Mouse (Mus musculus) heart, embryonic 14.5 days (tissue): ENCODE measurements around the gene Sidt1. TPM values are rescaled to one million over a fixed set of nuclear protein-coding genes. Genes with fewer than 3 reads are reported as not detected.

ENCODE experiments used
- ATAC-seq: fragments of 200-750 bp; cut with Nextera tagmentation; 2 replicates; pipeline ENCODE4 v1.8.0; 2017; ENCODE audit warnings: low read depth, moderate TSS enrichment; ENCODE audit not compliant: insufficient number of reproducible peaks, insufficient read depth, low FRiP score
- H3K27ac ChIP-seq, 2 experiments: fragments of 200-500 bp in 1 of 2; fragments of 300-500 bp in 1 of 2; sonication (generic) in 1 of 2; replicated peaks in 1 of 2; 2 replicates each; pipeline ENCODE4 v1.5.1; 2012 to 2014; ENCODE audit warnings: low read depth in 2 of 2, low read length in 2 of 2, control low read depth in 1 of 2, mild to moderate bottlenecking in 1 of 2, mixed read lengths in 1 of 2; ENCODE audit not compliant: control insufficient read depth in 1 of 2, insufficient read depth in 1 of 2
- H3K27me3 ChIP-seq: fragments of 300-500 bp; sonication (generic); 2 replicates; pipeline ENCODE4 v1.6.1; 2014; ENCODE audit warnings: mild to moderate bottlenecking, low read length, control low read depth; ENCODE audit not compliant: control insufficient read depth, insufficient read depth
- H3K36me3 ChIP-seq: fragments of 300-500 bp; sonication (generic); 2 replicates; pipeline ENCODE4 v1.6.1; 2014; ENCODE audit warnings: mild to moderate bottlenecking, control low read depth, low read length, mixed read lengths; ENCODE audit not compliant: control insufficient read depth, insufficient read depth
- H3K4me1 ChIP-seq, 2 experiments: fragments of 200-500 bp in 1 of 2; fragments of 300-500 bp in 1 of 2; sonication (generic) in 1 of 2; 2 replicates each; pipeline ENCODE4 v1.6.1; 2012 to 2014; ENCODE audit warnings: low read length in 2 of 2, control low read depth in 1 of 2, mixed read lengths in 1 of 2; ENCODE audit not compliant: control insufficient read depth in 2 of 2, insufficient read depth in 2 of 2
- H3K4me2 ChIP-seq: fragments of 300-500 bp; sonication (generic); 2 replicates; pipeline ENCODE4 v1.6.1; 2014; ENCODE audit warnings: mild to moderate bottlenecking, low read length
- H3K4me3 ChIP-seq, 2 experiments: fragments of 200-500 bp in 1 of 2; fragments of 300-500 bp in 1 of 2; sonication (generic) in 1 of 2; 2 replicates each; pipeline ENCODE4 v1.5.1; 2012 to 2014; ENCODE audit warnings: low read length in 2 of 2, mild to moderate bottlenecking in 2 of 2, control low read depth in 1 of 2, low read depth in 1 of 2, moderate library complexity in 1 of 2; ENCODE audit not compliant: control insufficient read depth in 1 of 2, insufficient read depth in 1 of 2
- H3K9ac ChIP-seq: fragments of 300-500 bp; sonication (generic); 2 replicates; pipeline ENCODE4 v1.6.1; 2014; ENCODE audit warnings: mild to moderate bottlenecking, low read length
- H3K9me3 ChIP-seq: fragments of 300-500 bp; sonication (generic); 2 replicates; pipeline ENCODE4 v1.6.1; 2016; ENCODE audit warnings: low read length, control low read depth; ENCODE audit not compliant: control insufficient read depth
- WGBS: fragments of 180-500 bp; shearing (Covaris S2); extraction: QIAGEN DNeasy Blood & Tissue Kit; methylation state at CpG from one replicate; pipeline ENCODE4 v1.1.7; 2014; 5-methylcytosine and 5-hydroxymethylcytosine counted together
- polyA plus RNA-seq: library from polyadenylated mRNA; unstranded; fragments of >200 nt; fragmentation: Nextera tagmentation; extraction: Ambion mirVana; gene quantifications from 2 replicates; pipeline ENCODE4 v1.2.1, GENCODE M21; 2014

The Sidt1 gene
- polyA plus RNA-seq, 1 experiment from 2014 or later = not detected

DNA sequence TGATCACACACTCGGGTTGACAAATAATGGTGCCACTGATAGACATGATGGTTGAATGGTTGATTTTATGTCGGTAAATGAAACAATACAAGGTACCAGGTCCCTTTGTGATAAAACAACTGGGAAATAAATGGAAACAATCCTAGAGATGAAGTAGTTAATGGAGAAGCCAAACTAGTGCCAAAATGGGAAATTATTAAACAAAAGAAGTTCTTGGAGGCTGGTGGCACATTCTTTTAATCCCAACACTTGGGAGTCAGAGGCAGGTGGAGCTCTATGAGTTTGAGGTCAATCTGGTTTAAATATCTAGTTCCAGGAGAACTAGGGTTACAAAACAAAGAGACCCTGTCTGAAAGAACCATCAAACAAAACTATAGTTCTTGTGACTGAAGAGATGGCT lies 68.1 kb downstream of the Sidt1 start:
- Histone ChIP-seq H3K4me3 (no peak overlapping the region), H3K9me3 (no peaks in the 10 kb centered on the region), H3K36me3 (no peaks in the 10 kb centered on the region), H3K27ac (no peak overlapping the region), H3K27me3 (no peaks in the 10 kb centered on the region), H3K4me1 (no peaks in the 10 kb centered on the region), H3K4me2 (no peak overlapping the region), H3K9ac (no peak overlapping the region)
- 77% methylated on average over 2 of the region's 2 CpGs for WGBS
- no peak for ATAC-seq

DNA sequence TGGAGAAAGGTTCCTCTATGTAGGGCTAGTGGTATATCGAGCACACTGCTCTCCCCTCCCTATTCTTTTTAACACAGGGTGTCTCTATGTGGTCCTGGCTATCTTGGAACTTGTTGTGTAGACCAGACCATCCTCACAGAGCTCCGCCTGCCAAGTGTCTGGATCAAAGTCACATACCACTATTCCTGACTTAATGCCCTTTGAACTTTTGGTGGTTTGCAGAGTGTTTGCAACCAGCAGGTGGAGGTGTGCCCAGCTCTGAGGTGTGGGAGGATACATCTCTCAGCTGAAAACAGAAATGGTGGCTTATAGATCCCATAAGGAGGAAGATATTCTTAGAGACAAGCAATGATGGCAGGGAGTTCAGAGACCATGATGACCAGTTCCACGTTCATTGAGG lies 75.5 kb downstream of the Sidt1 start:
- Histone ChIP-seq H3K27me3 (no peaks in the 10 kb centered on the region), H3K9ac (no peak overlapping the region), H3K4me1 (peaks cover 0 to 7% of the 10 kb centered on the region in 2 experiments; a peak in 2 of 4 replicates), H3K27ac (no peak overlapping the region), H3K4me3 (no peak overlapping the region), H3K4me2 (no peak overlapping the region), H3K9me3 (no peaks in the 10 kb centered on the region), H3K36me3 (no peaks in the 10 kb centered on the region)
- ATAC-seq = no peak
- WGBS = 83% methylated on average over 3 of the region's 3 CpGs

DNA sequence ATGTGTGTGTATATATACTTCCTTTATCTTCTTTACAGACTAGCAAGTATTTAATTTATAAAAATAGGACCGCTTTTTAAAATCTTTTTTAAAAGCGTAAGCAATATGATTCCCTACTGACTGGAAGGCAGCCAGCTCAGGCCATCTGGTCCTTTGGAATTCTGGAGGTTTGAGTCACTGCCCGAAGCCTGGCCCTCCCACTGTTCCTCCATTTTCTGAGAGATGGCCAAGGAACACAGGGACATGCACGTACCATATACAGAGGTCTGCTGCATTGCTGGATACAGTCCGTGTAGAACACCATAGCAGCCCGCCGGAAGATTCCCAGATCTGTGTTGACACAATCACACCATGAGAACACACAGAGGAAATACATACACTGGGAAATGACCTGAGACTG lies 78.3 kb downstream of the Sidt1 start:
- peak; percentile 61; the same call in 1 of the 2 replicates for ATAC-seq
- H3K4me3 ChIP-seq = no peak overlapping the region
- no peaks in the 10 kb centered on the region for H3K27me3 ChIP-seq
- H3K9me3 ChIP-seq = no peaks in the 10 kb centered on the region
- H3K9ac ChIP-seq = no peak overlapping the region
- 61% methylated on average over 7 of the region's 7 CpGs for WGBS
- no peak overlapping the region for H3K4me2 ChIP-seq
- no peaks in the 10 kb centered on the region for H3K36me3 ChIP-seq
- peaks cover 0 to 7% of the 10 kb centered on the region in 2 experiments; a peak in 2 of 4 replicates for H3K4me1 ChIP-seq
- no peak overlapping the region for H3K27ac ChIP-seq

DNA sequence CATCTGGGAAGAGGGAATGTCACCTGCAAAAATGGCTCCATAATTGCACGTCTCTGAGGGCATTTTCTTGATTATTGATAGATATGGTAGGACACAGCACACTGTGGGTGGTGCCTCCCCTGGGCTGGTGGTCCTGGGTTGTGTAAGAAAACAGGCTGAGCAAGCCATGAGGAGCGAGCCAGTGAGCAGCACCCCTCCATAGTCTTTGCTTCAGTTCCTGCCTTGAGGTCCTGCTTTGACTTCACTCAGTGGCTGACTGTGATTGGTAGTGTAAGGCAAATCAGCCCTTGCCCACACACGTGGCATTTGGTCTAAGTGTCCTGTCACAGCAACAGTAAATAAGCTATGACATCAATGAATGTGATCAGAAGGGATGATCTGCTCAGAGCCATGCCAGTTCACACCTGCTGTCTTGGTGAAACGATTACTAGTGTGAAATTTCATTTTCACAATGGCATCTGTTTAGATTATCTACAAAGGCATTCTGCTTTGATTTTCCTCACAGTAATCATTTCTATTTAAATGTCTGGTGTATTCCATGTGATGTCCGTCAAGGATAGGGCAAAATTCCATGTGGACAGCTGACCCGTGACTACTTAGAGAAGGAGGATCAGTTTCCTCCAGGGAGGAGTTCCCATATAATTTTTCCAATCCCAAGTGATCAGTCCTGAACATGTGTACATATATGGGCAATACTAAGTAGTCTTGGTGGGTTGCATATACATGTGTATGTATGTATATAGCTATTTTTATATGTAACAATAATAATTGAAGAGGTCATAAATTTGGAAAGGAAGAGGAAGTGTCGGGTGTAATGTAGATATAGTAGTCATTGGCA lies 79.0 kb downstream of the Sidt1 start:
- H3K27ac ChIP-seq = no peak overlapping the region
- ATAC-seq = no peak
- WGBS = 72% methylated on average over 7 of the region's 7 CpGs

DNA sequence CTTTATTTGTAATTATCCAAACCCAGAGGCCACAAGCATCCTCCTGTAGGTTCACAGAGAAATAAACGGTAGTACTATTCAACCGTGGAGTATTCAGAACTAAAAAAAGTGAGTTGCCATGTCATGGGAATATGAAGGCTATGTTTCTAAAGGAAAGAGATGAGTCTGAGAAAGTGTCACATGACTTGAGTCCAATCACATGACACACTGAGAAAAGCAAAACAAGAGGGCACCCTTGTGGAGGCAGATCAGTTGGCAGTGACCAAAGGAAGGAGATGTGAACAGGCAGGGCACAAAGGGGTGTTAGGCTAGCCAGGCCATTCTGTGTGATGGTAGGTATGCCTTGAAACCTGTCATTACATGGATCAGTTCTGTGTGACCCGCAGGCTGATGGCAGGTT lies 80.3 kb downstream of the Sidt1 start:
- no peak overlapping the region for H3K9ac ChIP-seq
- no peaks in the 10 kb centered on the region for H3K27me3 ChIP-seq
- no peak for ATAC-seq
- 84% methylated on average over 3 of the region's 3 CpGs for WGBS
- H3K36me3 ChIP-seq = no peaks in the 10 kb centered on the region
- no peak overlapping the region for H3K4me3 ChIP-seq
- H3K9me3 ChIP-seq = no peaks in the 10 kb centered on the region
- H3K27ac ChIP-seq = no peak overlapping the region
- peaks cover 0 to 7% of the 10 kb centered on the region in 2 experiments; a peak in 2 of 4 replicates for H3K4me1 ChIP-seq
- no peak overlapping the region for H3K4me2 ChIP-seq

More for the DNA sequence above, 79.0 kb downstream of the Sidt1 start:
- no peak overlapping the region for H3K4me3 ChIP-seq
- no peaks in the 10 kb centered on the region for H3K36me3 ChIP-seq
- no peaks in the 10 kb centered on the region for H3K9me3 ChIP-seq
- H3K27me3 ChIP-seq = no peaks in the 10 kb centered on the region
- H3K9ac ChIP-seq = no peak overlapping the region
- H3K4me1 ChIP-seq = peaks cover 0 to 7% of the 10 kb centered on the region in 2 experiments; a peak in 2 of 4 replicates
- no peak overlapping the region for H3K4me2 ChIP-seq

- Histone ChIP-seq H3K27ac (no peak overlapping the region), H3K4me3 (no peak overlapping the region), H3K4me1 (peaks cover 0 to 3% of the 10 kb centered on the region in 2 experiments; a peak in 1 of 4 replicates), H3K9me3 (peaks cover 3% of the 10 kb centered on the region; the same call in 1 of the 2 replicates), H3K9ac (no peak overlapping the region), H3K36me3 (no peaks in the 10 kb centered on the region), H3K27me3 (no peaks in the 10 kb centered on the region), H3K4me2 (no peak overlapping the region)
- WGBS = 68% methylated on average over 10 of the region's 10 CpGs
- ATAC-seq = no peak
Observed at GRCm38 (mm10) chr16:44249985-44250384, 83.0 kb downstream of the Sidt1 start.

DNA sequence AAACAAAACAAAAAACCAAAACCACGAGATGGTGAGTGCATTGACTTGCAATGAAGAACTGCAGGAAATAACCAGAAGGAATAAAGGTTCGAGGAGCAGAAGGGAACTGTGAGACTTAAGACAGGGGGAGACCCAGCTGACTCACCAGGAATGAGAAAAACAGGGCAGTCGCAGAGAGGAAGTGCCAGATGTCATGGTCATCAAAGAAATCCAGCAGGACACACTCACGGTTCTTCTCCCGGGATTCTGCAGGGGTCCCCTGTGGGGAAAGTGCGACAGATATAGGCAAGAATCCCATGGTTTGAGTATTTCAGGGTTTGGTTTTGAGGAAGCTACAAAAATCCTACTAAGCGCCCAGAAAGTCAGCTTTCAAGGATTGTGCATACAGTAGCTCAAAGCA lies 89.7 kb downstream of the Sidt1 start:
- Histone ChIP-seq H3K9ac (no peak overlapping the region), H3K4me2 (no peak overlapping the region), H3K9me3 (peaks cover 3% of the 10 kb centered on the region; the same call in 1 of the 2 replicates), H3K4me1 (peaks cover 12 to 15% of the 10 kb centered on the region in 2 experiments), H3K27ac (no peak overlapping the region), H3K36me3 (no peaks in the 10 kb centered on the region), H3K27me3 (no peaks in the 10 kb centered on the region), H3K4me3 (no peak overlapping the region)
- ATAC-seq = no peak
- WGBS = 57% methylated on average over 7 of the region's 7 CpGs
